Mouse (Mus musculus): ENCODE results near the gene Olr1. TPM values are rescaled to one million over a fixed set of nuclear protein-coding genes. Genes with fewer than 3 reads are reported as not detected.

The Olr1 gene
- total and polyA plus RNA-seq, 3 experiments = not detected

DNA sequence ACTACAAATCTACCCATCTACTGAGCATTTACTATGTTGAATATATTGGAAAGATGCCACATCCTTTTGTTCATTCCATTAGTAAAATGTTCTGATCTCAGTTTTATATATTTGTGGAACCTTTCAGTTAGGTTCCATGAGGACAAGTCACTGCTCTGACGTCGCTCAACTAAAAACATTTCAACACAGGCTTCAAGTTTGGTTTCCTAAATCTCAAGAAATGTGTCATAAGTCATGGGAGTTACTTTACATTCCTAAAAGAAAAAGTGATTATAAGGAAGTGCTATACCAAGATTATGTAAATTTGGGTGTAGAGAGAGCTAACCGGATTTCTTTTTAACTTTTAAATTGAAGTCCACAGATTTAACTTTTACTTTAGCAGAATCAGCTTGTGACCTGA lies 70.9 kb downstream of the Olr1 start:
- Histone ChIP-seq H3K27me3 (replicated peaks) (no peaks in the 10 kb centered on the region), H3K4me2 (ENCODE audit: insufficient read depth, low read depth, poor library complexity, severe bottlenecking) (no peak overlapping the region), H3K79me2 (replicated peaks; ENCODE audit: control insufficient read depth, extremely low read depth, insufficient read depth, poor library complexity, severe bottlenecking) (no peaks in the 10 kb centered on the region), H3K9me3 (replicated peaks; ENCODE audit: low read length) (no peaks in the 10 kb centered on the region), H3K36me3 (replicated peaks in 1 of 2; ENCODE audit: control insufficient read depth in 1 of 2, insufficient read depth in 1 of 2, low read length in 1 of 2) (no peaks in the 10 kb centered on the region), H3K4me1 (ENCODE audit: control insufficient read depth in 1 of 2, insufficient read depth in 2 of 2) (peaks cover 0 to 13% of the 10 kb centered on the region in 2 experiments; a peak in 2 of 4 replicates), H3K9ac (ENCODE audit: insufficient read depth, low read depth) (no peak overlapping the region), H3K4me3 (replicated peaks in 1 of 3; ENCODE audit: low read depth in 2 of 3, low read length in 2 of 3, poor library complexity in 1 of 3) (no peak overlapping the region), H3K27ac (ENCODE audit: insufficient read depth, low read depth) (no peak overlapping the region)
- in situ Hi-C loops (cut with MboI; ENCODE audit: low pct_ligation_motif_present, low pct_unique_long_range_greater_than_20kb, low sequenced_read_pairs) (no loop called here), dilution Hi-C loops (cut with MboI; ENCODE audit: extremely low pct_ligation_motif_present, extremely low pct_unique_long_range_greater_than_20kb, low sequenced_read_pairs) (no loop called here)
- TF ChIP-seq CHD2 (IDR thresholded peaks at IDR 0.05; ENCODE audit: low read length) (no peak), CTCF (conservative IDR thresholded peaks at IDR 0.05 in 1 of 2, IDR thresholded peaks at IDR 0.05 in 1 of 2; ENCODE audit: low read depth in 2 of 2, low read length in 2 of 2) (no peak), MYC (IDR thresholded peaks at IDR 0.05; ENCODE audit: low read depth, low read length) (no peak), NRF1 (IDR thresholded peaks at IDR 0.05; ENCODE audit: low read depth, low read length) (no peak), ETS1 (conservative IDR thresholded peaks at IDR 0.05; ENCODE audit: low read depth, low read length) (no peak), EP300 (IDR thresholded peaks at IDR 0.05; ENCODE audit: low read length) (no peak)
- DNase-seq (ENCODE audit: extremely low read depth) = no peak

Other genes with a start within 250 kb of the Olr1 start
- 112 and 132 TPM in 2 replicates for gene Cd69, start 231.7 kb downstream of the Olr1 start, total RNA-seq (2012; rRNA removed)
- gene Cd69, start 231.7 kb downstream of the Olr1 start, total RNA-seq (2014; rRNA removed) = 229 and 269 TPM in 2 replicates
- 71.2 and 71.3 TPM in 2 replicates for gene Cd69, start 231.7 kb downstream of the Olr1 start, polyA plus RNA-seq (2012; ENCODE audit: insufficient read length, low read depth)
- 2.0 and 2.8 TPM in 2 replicates for gene 4922502D21Rik, start 175.4 kb downstream of the Olr1 start, total RNA-seq (2012; rRNA removed)
- 0.23 and 0.42 TPM in 2 replicates for gene 4922502D21Rik, start 175.4 kb downstream of the Olr1 start, total RNA-seq (2014; rRNA removed)
- gene 4922502D21Rik, start 175.4 kb downstream of the Olr1 start, polyA plus RNA-seq (2012; ENCODE audit: insufficient read length, low read depth) = 0.46 and 0.61 TPM in 2 replicates
- gene Clec12a, start 164.5 kb downstream of the Olr1 start, total RNA-seq (2012; rRNA removed) = 1.7 TPM in 2 replicates
- gene Clec12a, start 164.5 kb downstream of the Olr1 start, total RNA-seq (2014; rRNA removed) = 11.9 and 12.6 TPM in 2 replicates
- gene Clec12a, start 164.5 kb downstream of the Olr1 start, polyA plus RNA-seq (2012; ENCODE audit: insufficient read length, low read depth) = 6.5 and 8.0 TPM in 2 replicates
- not detected in 2 replicates for gene Clec12b, start 121.3 kb downstream of the Olr1 start, total RNA-seq (2012; rRNA removed)
- gene Clec12b, start 121.3 kb downstream of the Olr1 start, total RNA-seq (2014; rRNA removed) = not detected in 2 replicates
- not detected in 2 replicates for gene Clec12b, start 121.3 kb downstream of the Olr1 start, polyA plus RNA-seq (2012; ENCODE audit: insufficient read length, low read depth)
- gene Clec1b, start 109.9 kb downstream of the Olr1 start, total RNA-seq (2012; rRNA removed) = not detected in 2 replicates
- gene Clec1b, start 109.9 kb downstream of the Olr1 start, total RNA-seq (2014; rRNA removed) = not detected in 2 replicates
- not detected in 2 replicates for gene Clec1b, start 109.9 kb downstream of the Olr1 start, polyA plus RNA-seq (2012; ENCODE audit: insufficient read length, low read depth)
- not detected in 2 replicates for gene Clec9a, start 98.3 kb downstream of the Olr1 start, total RNA-seq (2012; rRNA removed)
- not detected in 2 replicates for gene Clec9a, start 98.3 kb downstream of the Olr1 start, total RNA-seq (2014; rRNA removed)
- gene Clec9a, start 98.3 kb downstream of the Olr1 start, polyA plus RNA-seq (2012; ENCODE audit: insufficient read length, low read depth) = not detected in 2 replicates
- gene Clec1a, start 55.2 kb downstream of the Olr1 start, total RNA-seq (2012; rRNA removed) = not detected in 2 replicates
- not detected in 2 replicates for gene Clec1a, start 55.2 kb downstream of the Olr1 start, total RNA-seq (2014; rRNA removed)
- not detected in 2 replicates for gene Clec1a, start 55.2 kb downstream of the Olr1 start, polyA plus RNA-seq (2012; ENCODE audit: insufficient read length, low read depth)
- not detected in 2 replicates for gene Tmem52b, start 5.4 kb upstream of the Olr1 start, total RNA-seq (2012; rRNA removed)
- not detected in 2 replicates for gene Tmem52b, start 5.4 kb upstream of the Olr1 start, total RNA-seq (2014; rRNA removed)
- gene Tmem52b, start 5.4 kb upstream of the Olr1 start, polyA plus RNA-seq (2012; ENCODE audit: insufficient read length, low read depth) = not detected in 2 replicates
- gene Gabarapl1, start 26.0 kb upstream of the Olr1 start, total RNA-seq (2012; rRNA removed) = 43.9 and 46.3 TPM in 2 replicates
- 75.2 and 80.8 TPM in 2 replicates for gene Gabarapl1, start 26.0 kb upstream of the Olr1 start, total RNA-seq (2014; rRNA removed)
- 96.2 and 102 TPM in 2 replicates for gene Gabarapl1, start 26.0 kb upstream of the Olr1 start, polyA plus RNA-seq (2012; ENCODE audit: insufficient read length, low read depth)
- gene Klre1, start 70.7 kb upstream of the Olr1 start, total RNA-seq (2012; rRNA removed) = not detected in 2 replicates
- not detected in 2 replicates for gene Klre1, start 70.7 kb upstream of the Olr1 start, total RNA-seq (2014; rRNA removed)
- not detected in 2 replicates for gene Klre1, start 70.7 kb upstream of the Olr1 start, polyA plus RNA-seq (2012; ENCODE audit: insufficient read length, low read depth)
- not detected in 2 replicates for gene Klrd1, start 84.6 kb upstream of the Olr1 start, total RNA-seq (2012; rRNA removed)
- gene Klrd1, start 84.6 kb upstream of the Olr1 start, total RNA-seq (2014; rRNA removed) = 0.49 TPM in 1 of 2 replicates, not detected in the other
- not detected in 2 replicates for gene Klrd1, start 84.6 kb upstream of the Olr1 start, polyA plus RNA-seq (2012; ENCODE audit: insufficient read length, low read depth)
- gene Klrk1, start 116.7 kb upstream of the Olr1 start, total RNA-seq (2012; rRNA removed) = not detected in 2 replicates
- gene Klrk1, start 116.7 kb upstream of the Olr1 start, total RNA-seq (2014; rRNA removed) = not detected in 2 replicates
- gene Klrk1, start 116.7 kb upstream of the Olr1 start, polyA plus RNA-seq (2012; ENCODE audit: insufficient read length, low read depth) = not detected in 2 replicates
- not detected in 2 replicates for gene Klrc3, start 136.2 kb upstream of the Olr1 start, total RNA-seq (2012; rRNA removed)
- not detected in 2 replicates for gene Klrc3, start 136.2 kb upstream of the Olr1 start, total RNA-seq (2014; rRNA removed)
- not detected in 2 replicates for gene Klrc3, start 136.2 kb upstream of the Olr1 start, polyA plus RNA-seq (2012; ENCODE audit: insufficient read length, low read depth)
- not detected in 2 replicates for gene Klrc2, start 153.5 kb upstream of the Olr1 start, total RNA-seq (2012; rRNA removed)
- not detected in 2 replicates for gene Klrc2, start 153.5 kb upstream of the Olr1 start, total RNA-seq (2014; rRNA removed)
- not detected in 2 replicates for gene Klrc2, start 153.5 kb upstream of the Olr1 start, polyA plus RNA-seq (2012; ENCODE audit: insufficient read length, low read depth)
- gene Klrc1, start 171.8 kb upstream of the Olr1 start, total RNA-seq (2012; rRNA removed) = not detected in 2 replicates
- not detected in 2 replicates for gene Klrc1, start 171.8 kb upstream of the Olr1 start, total RNA-seq (2014; rRNA removed)
- gene Klrc1, start 171.8 kb upstream of the Olr1 start, polyA plus RNA-seq (2012; ENCODE audit: insufficient read length, low read depth) = not detected in 2 replicates
- gene Klri1, start 210.0 kb upstream of the Olr1 start, total RNA-seq (2012; rRNA removed) = not detected in 2 replicates
- gene Klri1, start 210.0 kb upstream of the Olr1 start, total RNA-seq (2014; rRNA removed) = not detected in 2 replicates
- gene Klri1, start 210.0 kb upstream of the Olr1 start, polyA plus RNA-seq (2012; ENCODE audit: insufficient read length, low read depth) = not detected in 2 replicates
- not detected in 2 replicates for gene Klri2, start 233.3 kb upstream of the Olr1 start, total RNA-seq (2012; rRNA removed)
- gene Klri2, start 233.3 kb upstream of the Olr1 start, total RNA-seq (2014; rRNA removed) = not detected in 2 replicates
- gene Klri2, start 233.3 kb upstream of the Olr1 start, polyA plus RNA-seq (2012; ENCODE audit: insufficient read length, low read depth) = not detected in 2 replicates